Mouse (Mus musculus) lung, embryonic 14.5 days (tissue): ENCODE measurements at regions not wholly inside any gene's neighbourhood (a gene's known extent, or its start where the extent isn't known, plus 50 kb on each side); places are given as distances from the start of the nearest gene placed in this dataset.
"Not testable (repeated sequence)": the region's sequence is repeated elsewhere in the genome, so short reads cannot be mapped to it uniquely, and the experiment has no call there.

ENCODE experiments used
- ATAC-seq: fragments of 200-750 bp; cut with Nextera tagmentation; 2 replicates; pipeline ENCODE4 v1.8.0; 2017; ENCODE audit warnings: mild to moderate bottlenecking, moderate TSS enrichment, moderate library complexity; ENCODE audit not compliant: insufficient read depth
- DNase-seq: peaks from one replicate; pipeline ENCODE4 v3.0.0-alpha.2; 2015
- H3K27ac ChIP-seq: fragments of 300-500 bp; sonication (generic); 2 replicates; pipeline ENCODE4 v1.5.1; 2014; ENCODE audit warnings: low read depth, mild to moderate bottlenecking, moderate library complexity
- H3K27me3 ChIP-seq: fragments of 300-500 bp; sonication (generic); 2 replicates; pipeline ENCODE4 v1.6.1; 2014; ENCODE audit warnings: low read length, control low read depth; ENCODE audit not compliant: insufficient read depth
- H3K36me3 ChIP-seq: fragments of 300-500 bp; sonication (generic); 2 replicates; pipeline ENCODE4 v1.6.1; 2014; ENCODE audit warnings: control low read depth; ENCODE audit not compliant: insufficient read depth
- H3K4me1 ChIP-seq: fragments of 300-500 bp; sonication (generic); 2 replicates; pipeline ENCODE4 v1.6.1; 2014; ENCODE audit warnings: antibody characterized with exemption, control low read depth; ENCODE audit not compliant: insufficient read depth
- H3K4me2 ChIP-seq: fragments of 300-500 bp; sonication (generic); 2 replicates; pipeline ENCODE4 v1.6.1; 2014; ENCODE audit warnings: mild to moderate bottlenecking
- H3K4me3 ChIP-seq: fragments of 300-500 bp; sonication (generic); 2 replicates; pipeline ENCODE4 v1.5.1; 2014; ENCODE audit warnings: low read depth, low read length
- H3K9ac ChIP-seq: fragments of 300-500 bp; sonication (generic); 2 replicates; pipeline ENCODE4 v1.6.1; 2014
- H3K9me3 ChIP-seq: fragments of 300-500 bp; sonication (generic); 2 replicates; pipeline ENCODE4 v1.6.1; 2016; ENCODE audit warnings: low read depth, low read length, control low read depth
- CTCF ChIP-seq: IDR thresholded peaks from 2 replicates; pipeline ENCODE4 v1.5.1; 2016; ENCODE audit warnings: antibody characterized with exemption, low read depth
- WGBS: fragments of 180-500 bp; shearing (Covaris S2); extraction: QIAGEN DNeasy Blood & Tissue Kit; methylation state at CpG from one replicate; pipeline ENCODE4 v1.1.7; 2014; 5-methylcytosine and 5-hydroxymethylcytosine counted together

DNA sequence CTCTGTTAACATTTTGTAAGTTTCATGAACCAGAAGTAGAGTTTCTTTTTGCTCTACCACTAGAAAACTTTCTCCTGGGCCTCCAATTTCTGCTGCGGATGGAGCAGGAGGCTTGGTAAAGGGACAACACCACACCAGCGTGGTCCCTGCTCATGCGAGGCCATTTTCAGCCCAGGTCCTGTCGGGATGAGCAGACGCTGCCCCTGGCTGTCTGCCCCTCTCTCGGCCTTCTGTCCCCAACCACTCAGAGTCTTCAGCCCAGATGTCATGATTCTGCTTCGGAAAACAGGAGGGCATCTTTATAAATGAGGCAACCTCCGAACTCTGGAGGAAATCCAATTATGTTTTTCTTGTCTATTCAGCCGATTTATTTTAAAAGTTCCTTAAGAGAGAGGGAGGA, 186.6 kb upstream of the Npvf start:
- Histone ChIP-seq H3K9ac (no peak overlapping the region), H3K4me1 (no peaks in the 10 kb centered on the region), H3K4me3 (no peak overlapping the region), H3K4me2 (no peak overlapping the region), H3K36me3 (no peaks in the 10 kb centered on the region), H3K27me3 (no peaks in the 10 kb centered on the region), H3K27ac (no peak overlapping the region), H3K9me3 (no peaks in the 10 kb centered on the region)
- TF ChIP-seq CTCF = no peak
- no peak for DNase-seq
- no peak for ATAC-seq
- 61% methylated on average over 9 of the region's 9 CpGs for WGBS

DNA sequence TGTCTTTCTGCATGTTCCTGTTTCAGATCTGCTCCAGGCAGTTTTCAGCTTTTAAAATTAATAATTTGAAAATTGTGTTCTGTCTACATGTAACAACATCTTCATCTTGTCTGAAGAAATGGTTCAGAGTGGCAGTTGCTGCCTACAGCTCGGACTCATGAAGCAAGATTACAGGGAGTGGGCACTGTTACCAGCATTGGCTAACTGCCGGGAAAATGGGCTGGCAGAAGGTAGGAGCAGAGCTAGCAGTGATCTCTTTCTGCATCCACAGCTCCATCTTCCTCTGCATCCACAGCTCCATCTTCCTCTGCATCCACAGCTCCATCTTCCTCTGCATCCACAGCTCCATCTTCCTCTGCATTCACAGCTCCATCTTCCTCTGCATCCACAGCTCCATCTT, 191.0 kb upstream of the Npvf start:
- not testable (repeated sequence) for H3K36me3 ChIP-seq, H3K9me3 ChIP-seq, H3K27me3 ChIP-seq, H3K9ac ChIP-seq, H3K4me1 ChIP-seq, H3K4me3 ChIP-seq, ATAC-seq, H3K27ac ChIP-seq, H3K4me2 ChIP-seq, DNase-seq
- WGBS = 83% methylated on average over 2 of the region's 2 CpGs

DNA sequence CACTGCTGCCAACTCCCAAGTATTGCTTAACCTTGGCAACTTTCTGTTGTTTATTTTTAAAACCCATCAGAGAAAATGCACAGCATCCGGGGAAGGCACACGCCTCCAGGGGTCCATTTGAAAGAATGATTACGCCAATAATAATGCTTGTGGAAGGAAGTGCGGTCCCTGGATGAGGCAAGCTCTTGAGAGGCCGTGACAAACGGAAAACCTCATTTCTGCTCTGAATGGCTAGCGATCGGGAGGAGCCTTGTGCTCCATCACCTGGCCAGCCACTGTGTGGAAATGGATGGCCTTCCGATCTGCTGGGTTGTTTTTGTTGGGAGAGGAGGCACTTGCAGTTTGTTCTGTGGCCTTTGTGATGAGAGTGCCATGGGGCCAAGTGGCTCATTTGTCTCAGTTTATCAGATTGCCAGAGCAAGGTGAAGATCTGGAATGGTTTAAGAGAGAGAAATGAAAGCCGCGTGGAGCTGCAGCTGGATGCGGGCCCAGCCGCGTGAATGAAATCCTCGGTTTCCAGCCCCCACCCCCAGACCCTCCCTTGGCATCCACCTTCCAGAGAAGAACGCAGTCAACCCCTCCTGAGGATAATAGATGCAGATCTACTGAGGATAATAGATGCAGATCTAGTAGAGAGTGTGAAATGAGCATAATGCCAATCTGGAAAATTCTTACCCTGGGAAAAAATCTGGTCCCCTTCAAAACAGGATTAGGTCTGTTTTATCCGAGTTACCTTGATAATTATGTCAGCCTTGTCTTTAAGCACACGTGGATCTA, 192.7 kb upstream of the Npvf start:
- H3K4me3 ChIP-seq = no peak overlapping the region
- H3K4me1 ChIP-seq = peaks cover 7% of the 10 kb centered on the region; the same call in 1 of the 2 replicates
- no peak for ATAC-seq
- peak overlapping the region; percentile 20; the same call in 1 of the 2 replicates for H3K4me2 ChIP-seq
- peak; percentile 48 for DNase-seq
- no peak overlapping the region for H3K9ac ChIP-seq
- H3K27ac ChIP-seq = no peak overlapping the region
- no peak for TF ChIP-seq CTCF
- WGBS = 40% methylated on average over 18 of the region's 18 CpGs
- no peaks in the 10 kb centered on the region for H3K27me3 ChIP-seq
- no peaks in the 10 kb centered on the region for H3K36me3 ChIP-seq
- H3K9me3 ChIP-seq = no peaks in the 10 kb centered on the region

DNA sequence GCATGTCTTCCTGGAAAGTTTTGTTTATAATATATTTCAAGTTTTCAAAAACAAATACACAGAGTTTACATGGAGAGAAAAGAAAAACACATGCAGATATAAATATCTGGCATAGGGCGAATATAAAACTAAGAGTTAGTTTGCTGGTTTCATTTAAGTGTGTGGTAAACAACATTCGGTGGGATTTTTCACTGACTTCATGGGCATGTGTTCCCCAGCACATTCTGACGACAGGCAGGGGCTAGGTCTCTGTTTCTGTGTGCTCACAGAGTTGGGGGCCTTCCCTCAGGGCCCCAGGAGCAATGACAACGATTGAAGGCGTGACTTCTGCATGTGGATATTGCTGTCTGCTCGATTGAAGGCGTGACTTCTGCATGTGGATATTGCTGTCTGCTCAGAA, 193.3 kb upstream of the Npvf start:
- H3K4me1 ChIP-seq = peaks cover 7% of the 10 kb centered on the region; the same call in 1 of the 2 replicates
- TF ChIP-seq CTCF = no peak
- H3K36me3 ChIP-seq = no peaks in the 10 kb centered on the region
- H3K4me3 ChIP-seq = no peak overlapping the region
- DNase-seq (no peak), ATAC-seq (no peak)
- no peaks in the 10 kb centered on the region for H3K27me3 ChIP-seq
- H3K9ac ChIP-seq = no peak overlapping the region
- WGBS = 67% methylated on average over 7 of the region's 7 CpGs
- no peaks in the 10 kb centered on the region for H3K9me3 ChIP-seq
- H3K27ac ChIP-seq = no peak overlapping the region
- no peak overlapping the region for H3K4me2 ChIP-seq

DNA sequence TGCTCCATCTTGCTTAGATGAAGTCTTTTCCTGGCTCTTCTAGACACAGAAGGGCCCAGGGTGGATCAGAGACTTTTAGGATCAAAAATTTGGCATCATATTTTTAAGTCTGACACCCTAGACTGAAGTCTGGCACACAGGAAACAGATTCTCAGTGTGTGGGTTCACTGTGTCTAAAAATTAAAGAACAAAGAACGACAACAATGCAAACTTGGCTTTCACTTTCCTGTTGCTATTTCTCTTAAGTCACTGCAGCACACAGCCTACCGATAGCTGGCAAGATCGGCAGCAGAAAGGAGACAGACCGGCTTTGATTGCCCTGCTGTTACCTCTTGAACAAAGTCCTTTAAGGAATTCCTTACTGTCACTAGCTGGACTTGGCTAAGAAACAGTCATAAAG, 204.9 kb upstream of the Npvf start:
- Histone ChIP-seq H3K27ac (no peak overlapping the region), H3K4me1 (no peaks in the 10 kb centered on the region), H3K4me2 (no peak overlapping the region), H3K9me3 (no peaks in the 10 kb centered on the region), H3K36me3 (no peaks in the 10 kb centered on the region), H3K4me3 (no peak overlapping the region), H3K27me3 (no peaks in the 10 kb centered on the region), H3K9ac (no peak overlapping the region)
- no peak for ATAC-seq
- DNase-seq = no peak
- TF ChIP-seq CTCF = no peak
- WGBS = 77% methylated on average over 4 of the region's 4 CpGs

DNA sequence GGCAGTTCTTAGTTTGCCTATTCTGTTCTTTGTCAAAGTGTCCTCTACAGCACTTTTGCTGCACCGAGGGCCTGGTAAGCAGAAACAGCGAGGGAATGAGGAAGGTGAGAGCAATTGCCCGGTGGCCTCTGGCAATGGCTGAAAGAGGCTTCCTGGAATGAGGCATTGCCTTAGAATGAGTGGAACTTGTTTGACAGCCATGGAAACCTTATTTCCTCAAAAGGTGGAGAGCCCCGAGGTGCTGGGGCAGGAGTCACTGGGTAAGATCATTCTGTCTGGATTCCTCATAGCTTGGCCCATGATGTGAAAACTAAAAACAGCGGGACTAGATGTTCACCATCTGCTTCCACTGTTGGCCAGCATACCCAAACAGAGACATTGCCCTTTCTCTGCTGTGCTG, 223.8 kb upstream of the Npvf start:
- WGBS = 74% methylated on average over 5 of the region's 5 CpGs
- no peak overlapping the region for H3K4me3 ChIP-seq
- no peak for TF ChIP-seq CTCF
- no peaks in the 10 kb centered on the region for H3K9me3 ChIP-seq
- H3K27me3 ChIP-seq = no peaks in the 10 kb centered on the region
- H3K9ac ChIP-seq = no peak overlapping the region
- no peaks in the 10 kb centered on the region for H3K36me3 ChIP-seq
- no peak for ATAC-seq
- H3K4me2 ChIP-seq = no peak overlapping the region
- H3K27ac ChIP-seq = no peak overlapping the region
- H3K4me1 ChIP-seq = no peaks in the 10 kb centered on the region
- DNase-seq = no peak

DNA sequence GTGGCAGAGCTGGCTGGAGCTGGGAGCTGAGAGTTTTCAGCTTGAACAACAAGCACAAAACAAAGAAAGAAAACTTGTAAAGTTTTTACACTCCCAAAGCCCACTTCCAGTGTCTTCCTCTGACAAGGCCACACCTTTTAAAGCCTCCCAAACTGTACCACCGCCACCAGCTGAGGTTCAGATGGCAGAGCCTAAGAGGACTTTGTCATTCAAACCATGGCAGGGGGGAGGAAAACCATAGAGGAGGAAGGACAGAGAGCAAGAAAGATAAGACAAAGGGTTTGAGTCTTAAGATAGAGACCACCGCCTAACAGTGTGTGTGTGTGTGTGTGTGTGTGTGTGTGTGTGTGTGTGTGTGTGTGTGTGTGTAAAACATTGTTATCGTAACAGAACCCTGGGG, 228.1 kb upstream of the Npvf start:
- no peak for ATAC-seq
- TF ChIP-seq CTCF = no peak
- Histone ChIP-seq H3K27me3 (no peaks in the 10 kb centered on the region), H3K4me3 (no peak overlapping the region), H3K4me2 (no peak overlapping the region), H3K36me3 (no peaks in the 10 kb centered on the region), H3K4me1 (no peaks in the 10 kb centered on the region), H3K9ac (no peak overlapping the region), H3K27ac (no peak overlapping the region), H3K9me3 (no peaks in the 10 kb centered on the region)
- DNase-seq = no peak
- WGBS = 63% methylated on average over 3 of the region's 3 CpGs
